Mouse (Mus musculus): ENCODE data around the gene Cdan1.

DNA sequence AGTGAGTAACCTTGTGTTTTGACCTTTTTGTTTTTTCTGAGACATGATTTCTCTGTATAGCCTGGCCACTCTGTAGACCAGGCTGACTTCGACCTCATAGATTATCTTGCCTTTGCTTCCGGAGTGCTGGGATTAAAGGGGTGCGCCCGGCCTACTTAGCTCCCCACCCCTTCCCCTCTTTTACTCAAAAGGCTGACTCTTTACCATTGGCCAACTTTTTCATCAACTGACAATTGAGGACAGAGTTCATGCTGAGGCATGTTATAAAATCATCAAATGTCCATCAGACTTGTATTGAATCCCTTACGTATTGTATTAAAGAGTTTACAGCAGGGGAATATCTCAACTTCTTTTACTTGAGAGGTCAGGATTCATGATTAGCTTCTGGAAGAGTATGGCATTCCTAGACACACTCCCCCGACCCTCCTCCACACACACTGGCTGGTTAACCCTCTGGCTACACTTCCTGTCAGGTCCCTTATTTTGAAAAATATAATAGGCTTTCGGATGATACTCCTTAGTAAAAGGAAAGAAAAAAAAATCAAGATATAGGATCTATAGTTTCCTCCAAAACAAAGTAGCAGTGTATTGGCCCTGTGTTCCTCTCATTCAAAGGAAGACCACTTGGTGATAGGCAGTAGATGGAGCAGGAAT is 117.9 kb downstream of the Cdan1 start:
- TF ChIP-seq CTCF (IDR thresholded peaks at IDR 0.05; ENCODE audit: control insufficient read depth, insufficient read depth, insufficient replicate concordance, low read depth, low read length) = no peak
- no peak for TF ChIP-seq POLR2A (IDR thresholded peaks at IDR 0.05; ENCODE audit: control insufficient read depth, low read depth, low read length)
